Comparison of ENCODE assay signal across 9 mouse cellular contexts in genomic region chr16:30173953-30174874, GRCm38 (mm10).
DNase-seq lines count a peak whose midpoint lies in the region; ATAC-seq and TF ChIP-seq lines count a peak whose summit lies in the region.
"Had no signal": no experiment of that assay in that cellular context is flagged by ENCODE, and none has a peak within 500 bp of the region (broad histone marks: within the 10 kb centered on the region; RNA-seq: fewer than 3 reads in every experiment).

No protein-coding gene starts in this region.

- ATAC-seq in intestine, postnatal 0 days = 0 out of 2 replicates have a peak, but pooled peaks have one; percentile 37

- H3K4me1 ChIP-seq in heart, embryonic 10.5 days = peaks cover 37% of the 10 kb centered on the region
- 0 out of 2 replicates have a peak, but pooled peaks cover 10% of the 10 kb centered on the region for H3K4me1 ChIP-seq in intestine, postnatal 0 days (replicated peaks; ENCODE audit: control insufficient read depth, insufficient read depth, low read length)

- DNase-seq in heart, embryonic 10.5 days (ENCODE audit: low spot score) = no peak
- DNase-seq in heart, adult 8-10 months (ENCODE audit: low spot score) = no peak
- DNase-seq in NIH3T3 (ENCODE audit: low read depth) = peak; percentile 25
- DNase-seq in lung, postnatal 14 days = peak; percentile 52
- DNase-seq in layer of hippocampus, adult 18-20 months (ENCODE audit: low spot score in 2 of 2) = no peak
- no peak for DNase-seq in layer of hippocampus, adult 9-10 months (ENCODE audit: low spot score)
- DNase-seq in heart, adult 9 months (ENCODE audit: low spot score in 2 of 2) = no peak
- DNase-seq: cerebellum, adult 9-11 months had no signal

- H3K4me2 ChIP-seq in intestine, postnatal 0 days (replicated peaks; ENCODE audit: low read depth) = no peak overlapping the region

- no peak for TF ChIP-seq CTCF in intestine, postnatal 0 days (IDR thresholded peaks at IDR 0.05; ENCODE audit: low read depth)

- no peaks in the 10 kb centered on the region for H3K36me3 ChIP-seq in heart, embryonic 10.5 days
- no peaks in the 10 kb centered on the region for H3K36me3 ChIP-seq in intestine, postnatal 0 days (ENCODE audit: control insufficient read depth, insufficient read depth)

- no peak overlapping the region for H3K4me3 ChIP-seq in heart, embryonic 10.5 days
- H3K4me3 ChIP-seq in intestine, postnatal 0 days (ENCODE audit: low read depth, low read length) = no peak overlapping the region

- H3K27me3 ChIP-seq in heart, embryonic 10.5 days (ENCODE audit: insufficient read depth, poor library complexity, severe bottlenecking) = peaks cover 26% of the 10 kb centered on the region; the same call in 1 of the 2 replicates
- no peaks in the 10 kb centered on the region for H3K27me3 ChIP-seq in intestine, postnatal 0 days (replicated peaks; ENCODE audit: control insufficient read depth, insufficient read depth, low read length)

- no peaks in the 10 kb centered on the region for H3K9me3 ChIP-seq in heart, embryonic 10.5 days
- no peaks in the 10 kb centered on the region for H3K9me3 ChIP-seq in intestine, postnatal 0 days (ENCODE audit: control insufficient read depth)

- H3K27ac ChIP-seq in heart, embryonic 10.5 days = 0 out of 2 replicates have a peak overlapping the region, but pooled peaks have one; percentile 47
- no peak overlapping the region for H3K27ac ChIP-seq in intestine, postnatal 0 days (ENCODE audit: low read depth, low read length)

- no peak overlapping the region for H3K9ac ChIP-seq in intestine, postnatal 0 days (ENCODE audit: low read depth, low read length)

- 62% methylated on average over 8 of the region's 8 CpGs for WGBS in heart, embryonic 10.5 days
- WGBS in intestine, postnatal 0 days = 38% methylated on average over 8 of the region's 8 CpGs

Comparison
In these comparisons a context has a peak if more than half of its experiments do, and no peak if none do; other contexts are left out.
1. DNase-seq: peak in NIH3T3 (single experiment) and lung, postnatal 14 days (single experiment); none in heart, embryonic 10.5 days (single experiment), heart, adult 8-10 months (single experiment), layer of hippocampus, adult 18-20 months (0 of 2), layer of hippocampus, adult 9-10 months (single experiment) and heart, adult 9 months (0 of 2).